In genomic region chr4:137697156-137697885, GRCm38 (mm10) we compare ENCODE assay signal across 12 mouse cellular contexts. TPM values are rescaled to one million over a fixed set of nuclear protein-coding genes. Genes with fewer than 3 reads are reported as not detected.
DNase-seq lines count a peak whose midpoint lies in the region; ATAC-seq and TF ChIP-seq lines count a peak whose summit lies in the region.
"Had no signal": no experiment of that assay in that cellular context is flagged by ENCODE, and none has a peak within 500 bp of the region (broad histone marks: within the 10 kb centered on the region; RNA-seq: fewer than 3 reads in every experiment).

No protein-coding gene starts in this region.

- 75% methylated on average over 13 of the region's 13 CpGs for WGBS in hindbrain, embryonic 10.5 days
- 77% methylated on average over 13 of the region's 13 CpGs for WGBS in hindbrain, embryonic 11.5 days
- 53% methylated on average over 13 of the region's 13 CpGs for WGBS in kidney, adult 2 months
- 52% methylated on average over 13 of the region's 13 CpGs for WGBS in lung, embryonic 14.5 days
- 67% methylated on average over 13 of the region's 13 CpGs for WGBS in forebrain, postnatal 0 days
- 77% methylated on average over 13 of the region's 13 CpGs for WGBS in forebrain, embryonic 12.5 days

- peak overlapping the region; percentile 53; the same call in 1 of the 2 replicates for H3K27ac ChIP-seq in hindbrain, embryonic 10.5 days
- H3K27ac ChIP-seq in hindbrain, embryonic 11.5 days (ENCODE audit: low read depth, low read length): no peak overlapping the region
- peak overlapping the region; percentile 96 for H3K27ac ChIP-seq in kidney, adult 2 months (ENCODE audit: insufficient read depth, low read depth, low read length)
- H3K27ac ChIP-seq in lung, embryonic 14.5 days (ENCODE audit: low read depth): peak overlapping the region; percentile 82
- H3K27ac ChIP-seq in forebrain, postnatal 0 days (ENCODE audit: low read depth, low read length): no peak overlapping the region
- no peak overlapping the region for H3K27ac ChIP-seq in forebrain, embryonic 12.5 days
- H3K27ac ChIP-seq: liver, embryonic 14.5 days had no signal

- TF ChIP-seq POLR2A in kidney, adult 2 months (IDR thresholded peaks at IDR 0.05; ENCODE audit: low read depth, low read length): no peak

- H3K4me2 ChIP-seq in hindbrain, embryonic 11.5 days (replicated peaks; ENCODE audit: low read depth, low read length): no peak overlapping the region
- no peak overlapping the region for H3K4me2 ChIP-seq in lung, embryonic 14.5 days
- H3K4me2 ChIP-seq in forebrain, postnatal 0 days (ENCODE audit: low read depth): no peak overlapping the region
- no peak overlapping the region for H3K4me2 ChIP-seq in forebrain, embryonic 12.5 days

- no peak for ATAC-seq in hindbrain, embryonic 11.5 days (ENCODE audit: low FRiP score)
- peak; percentile 73 for ATAC-seq in Patski
- ATAC-seq in lung, embryonic 14.5 days (ENCODE audit: insufficient read depth): no peak
- no peak for ATAC-seq in forebrain, postnatal 0 days
- no peak for ATAC-seq in forebrain, embryonic 12.5 days (ENCODE audit: low FRiP score)

- POLR2A ChIA-PET in Patski (lab: Charles Lee): interaction anchor here (1.1 to 1.7 kb wide), 2 partner anchors 10 to 15 kb away, joined by 3 to 8 read pairs; no protein-coding TSS in a partner anchor

- H3K36me3 ChIP-seq in hindbrain, embryonic 10.5 days: no peaks in the 10 kb centered on the region
- H3K36me3 ChIP-seq in hindbrain, embryonic 11.5 days (ENCODE audit: control insufficient read depth, insufficient read depth, low read length): no peaks in the 10 kb centered on the region
- H3K36me3 ChIP-seq in kidney, adult 2 months (ENCODE audit: control insufficient read depth, insufficient read depth, low read length): no peaks in the 10 kb centered on the region
- no peaks in the 10 kb centered on the region for H3K36me3 ChIP-seq in lung, embryonic 14.5 days (ENCODE audit: insufficient read depth)
- peaks cover 4% of the 10 kb centered on the region; the same call in 1 of the 2 replicates for H3K36me3 ChIP-seq in forebrain, postnatal 0 days (ENCODE audit: insufficient read depth)
- no peaks in the 10 kb centered on the region for H3K36me3 ChIP-seq in forebrain, embryonic 12.5 days (replicated peaks)

- H3K9ac ChIP-seq in hindbrain, embryonic 11.5 days (ENCODE audit: low read depth, low read length): no peak overlapping the region
- H3K9ac ChIP-seq in lung, embryonic 14.5 days: no peak overlapping the region
- H3K9ac ChIP-seq in forebrain, postnatal 0 days: no peak overlapping the region
- H3K9ac ChIP-seq in forebrain, embryonic 12.5 days: no peak overlapping the region
- H3K9ac ChIP-seq: liver, embryonic 14.5 days had no signal

- no peak overlapping the region for H3K4me3 ChIP-seq in hindbrain, embryonic 10.5 days
- no peak overlapping the region for H3K4me3 ChIP-seq in hindbrain, embryonic 11.5 days (ENCODE audit: low read depth, low read length)
- H3K4me3 ChIP-seq in kidney, adult 2 months (ENCODE audit: insufficient read depth, low read depth, low read length): no peak overlapping the region
- H3K4me3 ChIP-seq in lung, embryonic 14.5 days (ENCODE audit: low read depth, low read length): no peak overlapping the region
- no peak overlapping the region for H3K4me3 ChIP-seq in forebrain, postnatal 0 days (ENCODE audit: low read depth, low read length)
- no peak overlapping the region for H3K4me3 ChIP-seq in forebrain, embryonic 12.5 days (replicated peaks)
- H3K4me3 ChIP-seq: myocyte had no signal

- H3K4me1 ChIP-seq in hindbrain, embryonic 10.5 days (replicated peaks): peaks cover 43% of the 10 kb centered on the region
- no peaks in the 10 kb centered on the region; the same call in 1 of the 2 replicates for H3K4me1 ChIP-seq in hindbrain, embryonic 11.5 days (replicated peaks; ENCODE audit: control insufficient read depth, insufficient read depth, low read length)
- peaks cover 6% of the 10 kb centered on the region for H3K4me1 ChIP-seq in kidney, adult 2 months (ENCODE audit: control insufficient read depth, insufficient read depth, low read length)
- 0 out of 2 replicates have a peak, but pooled peaks cover 7% of the 10 kb centered on the region for H3K4me1 ChIP-seq in lung, embryonic 14.5 days (ENCODE audit: insufficient read depth)
- H3K4me1 ChIP-seq in forebrain, postnatal 0 days (ENCODE audit: insufficient read depth): no peaks in the 10 kb centered on the region
- H3K4me1 ChIP-seq in forebrain, embryonic 12.5 days: peaks cover 31% of the 10 kb centered on the region

- no peaks in the 10 kb centered on the region for H3K9me3 ChIP-seq in hindbrain, embryonic 10.5 days
- no peaks in the 10 kb centered on the region for H3K9me3 ChIP-seq in hindbrain, embryonic 11.5 days (ENCODE audit: control insufficient read depth, low read length)
- no peaks in the 10 kb centered on the region for H3K9me3 ChIP-seq in lung, embryonic 14.5 days (ENCODE audit: low read depth, low read length)
- no peaks in the 10 kb centered on the region for H3K9me3 ChIP-seq in forebrain, postnatal 0 days (ENCODE audit: low read length)
- no peaks in the 10 kb centered on the region for H3K9me3 ChIP-seq in forebrain, embryonic 12.5 days

- no peak for DNase-seq in hindbrain, embryonic 10.5 days (ENCODE audit: low spot score)
- no peak for DNase-seq in hindbrain, embryonic 11.5 days (ENCODE audit: low spot score)
- DNase-seq in Patski (ENCODE audit: low read depth, low spot score): peak; percentile 56
- DNase-seq in kidney, adult 2 months: peak; percentile 84
- peak; percentile 19 for DNase-seq in lung, embryonic 14.5 days
- no peak for DNase-seq in forebrain, postnatal 0 days
- no peak for DNase-seq in left cerebral cortex, adult 11 months (ENCODE audit: low spot score)
- DNase-seq: gastrocnemius, postnatal 25 days; thymus, postnatal 4 days had no signal

- no peak for TF ChIP-seq CTCF in Patski (IDR thresholded peaks at IDR 0.05)
- no peak for TF ChIP-seq CTCF in kidney, adult 2 months (conservative IDR thresholded peaks at IDR 0.05; ENCODE audit: insufficient read depth, insufficient read length, low read depth, low read length)
- TF ChIP-seq CTCF in lung, embryonic 14.5 days (IDR thresholded peaks at IDR 0.05; ENCODE audit: low read depth): no peak
- no peak for TF ChIP-seq CTCF in forebrain, postnatal 0 days (IDR thresholded peaks at IDR 0.05; ENCODE audit: low read depth)

- in situ Hi-C loops in Patski (cut with MboI; ENCODE audit: low pct_unique_long_range_greater_than_20kb): no loop called here

- peaks cover 9% of the 10 kb centered on the region; the same call in 1 of the 2 replicates for H3K27me3 ChIP-seq in hindbrain, embryonic 10.5 days (ENCODE audit: insufficient read depth, poor library complexity, severe bottlenecking)
- no peaks in the 10 kb centered on the region for H3K27me3 ChIP-seq in hindbrain, embryonic 11.5 days (ENCODE audit: control insufficient read depth, insufficient read depth, low read length)
- H3K27me3 ChIP-seq in Patski: no peaks in the 10 kb centered on the region
- H3K27me3 ChIP-seq in kidney, adult 2 months (replicated peaks; ENCODE audit: control insufficient read depth, insufficient read depth, low read length): no peaks in the 10 kb centered on the region
- H3K27me3 ChIP-seq in lung, embryonic 14.5 days (ENCODE audit: insufficient read depth, low read length): no peaks in the 10 kb centered on the region
- H3K27me3 ChIP-seq in forebrain, postnatal 0 days (ENCODE audit: insufficient read depth, low read length): no peaks in the 10 kb centered on the region
- peaks cover 8% of the 10 kb centered on the region for H3K27me3 ChIP-seq in forebrain, embryonic 12.5 days

- CTCF ChIA-PET in Patski (lab: Charles Lee): interaction anchor here (1.1 to 1.3 kb wide), 2 partner anchors 17 to 22 kb away, joined by 3 read pairs; no protein-coding TSS in a partner anchor

RNA-seq across cellular contexts. Expression of gene Rap1gap, which starts 32.8 kb away (rescaled TPM):
- 6.3 and 13.4 TPM in 2 replicates for polyA plus RNA-seq in hindbrain, embryonic 10.5 days (2016; fragmentation: Nextera tagmentation; extraction: Ambion mirVana)
- 8.5 and 9.1 TPM in 2 replicates for polyA plus RNA-seq in hindbrain, embryonic 11.5 days (2014; fragmentation: Nextera tagmentation; extraction: Ambion mirVana)
- polyA plus RNA-seq in Patski (2021): 48.4 TPM
- 213 and 248 TPM in 2 replicates for polyA plus RNA-seq in kidney, adult 2 months (2012; rRNA removed)
- 7.0 and 8.4 TPM in 2 replicates for polyA plus RNA-seq in lung, embryonic 14.5 days (2014; fragmentation: Nextera tagmentation; extraction: Ambion mirVana)
- total RNA-seq in forebrain, postnatal 0 days (2014; rRNA removed): 113 and 128 TPM in 2 replicates
- 63.9 and 74.3 TPM in 2 replicates for polyA plus RNA-seq in forebrain, postnatal 0 days (2015; fragmentation: Nextera tagmentation; extraction: Ambion mirVana)
- 7.3 and 8.6 TPM in 2 replicates for polyA plus RNA-seq in forebrain, embryonic 12.5 days (2016; fragmentation: Nextera tagmentation; extraction: Ambion mirVana)

Comparison
In these comparisons a context has a peak if more than half of its experiments do, and no peak if none do; other contexts are left out.
1. H3K27ac ChIP-seq: peak in hindbrain, embryonic 10.5 days (single experiment), kidney, adult 2 months (single experiment) and lung, embryonic 14.5 days (single experiment); none in hindbrain, embryonic 11.5 days (single experiment), forebrain, postnatal 0 days (single experiment) and forebrain, embryonic 12.5 days (single experiment).
2. DNase-seq: peak in Patski (single experiment), kidney, adult 2 months (single experiment) and lung, embryonic 14.5 days (single experiment); none in hindbrain, embryonic 10.5 days (single experiment), hindbrain, embryonic 11.5 days (single experiment), forebrain, postnatal 0 days (single experiment) and left cerebral cortex, adult 11 months (single experiment).